Mouse (Mus musculus): ENCODE results near the gene Ddah1. TPM values are rescaled to one million over a fixed set of nuclear protein-coding genes. Genes with fewer than 3 reads are reported as not detected.

Gene Ddah1
- polyA plus RNA-seq, 1 experiment from 2014 or later: 135 TPM

- H3K27ac ChIP-seq: no peak overlapping the region
- no peaks in the 10 kb centered on the region for H3K36me3 ChIP-seq (replicated peaks)
- WGBS: 95% methylated on average over 9 of the region's 9 CpGs
- ATAC-seq (replicated peaks): no peak
- no peaks in the 10 kb centered on the region for H3K9me3 ChIP-seq
- H3K27me3 ChIP-seq (replicated peaks): no peaks in the 10 kb centered on the region
- H3K4me1 ChIP-seq: no peaks in the 10 kb centered on the region; the same call in 1 of the 2 replicates
- H3K4me2 ChIP-seq: no peak overlapping the region
- H3K9ac ChIP-seq: no peak overlapping the region
- H3K4me3 ChIP-seq: no peak overlapping the region
These were observed 14.9 kb downstream of the Ddah1 start for GRCm38 (mm10) chr3:145773384-145773783.

DNA sequence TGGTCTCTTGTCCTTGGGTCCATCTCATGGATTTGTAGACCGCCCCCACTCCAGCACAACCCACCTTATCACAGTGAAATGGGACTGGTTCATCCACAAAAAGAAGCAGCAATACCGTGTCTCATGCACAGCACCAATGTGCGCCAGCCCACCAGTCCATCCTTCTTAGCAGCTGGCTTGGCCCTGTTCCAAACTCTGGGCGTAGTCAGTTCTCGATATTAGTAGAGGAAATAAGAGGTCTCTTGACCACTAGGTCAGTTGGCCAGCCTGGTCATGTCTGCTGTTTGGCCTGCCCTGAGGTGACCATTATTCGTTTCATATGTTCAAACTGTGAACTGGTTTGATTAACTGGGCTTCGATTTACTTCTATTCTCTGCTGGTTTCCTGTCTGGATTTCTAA lies 15.9 kb downstream of the Ddah1 start:
- no peak overlapping the region for H3K27ac ChIP-seq
- no peak overlapping the region for H3K4me2 ChIP-seq
- no peak overlapping the region for H3K9ac ChIP-seq
- no peak overlapping the region for H3K4me3 ChIP-seq
- no peaks in the 10 kb centered on the region for H3K36me3 ChIP-seq (replicated peaks)
- H3K27me3 ChIP-seq (replicated peaks): no peaks in the 10 kb centered on the region
- 94% methylated on average over 7 of the region's 7 CpGs for WGBS
- no peaks in the 10 kb centered on the region; the same call in 1 of the 2 replicates for H3K4me1 ChIP-seq
- no peaks in the 10 kb centered on the region for H3K9me3 ChIP-seq
- no peak for ATAC-seq (replicated peaks)

DNA sequence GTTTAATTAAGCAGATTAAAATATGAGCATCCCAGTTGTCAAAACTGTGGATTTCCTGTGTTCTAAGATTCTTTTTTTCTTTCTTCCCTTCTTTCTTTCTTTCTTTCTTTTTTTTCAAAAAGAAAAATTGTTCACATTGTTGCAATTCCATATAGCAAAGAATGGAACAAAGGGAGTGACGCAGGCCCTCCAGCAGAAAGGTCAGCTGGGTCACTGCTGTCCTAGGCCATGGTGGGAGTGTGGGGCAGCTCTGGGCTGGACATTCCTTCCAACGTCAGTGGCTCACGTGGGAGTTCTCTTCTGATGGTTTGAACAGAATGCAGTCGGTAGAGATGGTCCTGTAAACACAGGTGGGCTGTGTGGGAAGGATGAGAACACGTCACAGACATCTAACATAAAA lies 16.8 kb downstream of the Ddah1 start:
- no peak overlapping the region for H3K9ac ChIP-seq
- no peak overlapping the region for H3K4me2 ChIP-seq
- 38% methylated on average over 5 of the region's 5 CpGs for WGBS
- H3K27ac ChIP-seq: no peak overlapping the region
- no peaks in the 10 kb centered on the region for H3K9me3 ChIP-seq
- H3K27me3 ChIP-seq (replicated peaks): no peaks in the 10 kb centered on the region
- H3K4me1 ChIP-seq: no peaks in the 10 kb centered on the region; the same call in 1 of the 2 replicates
- no peak for ATAC-seq (replicated peaks)
- no peaks in the 10 kb centered on the region for H3K36me3 ChIP-seq (replicated peaks)
- no peak overlapping the region for H3K4me3 ChIP-seq

- H3K9ac ChIP-seq: no peak overlapping the region
- no peak overlapping the region for H3K4me3 ChIP-seq
- no peak overlapping the region for H3K4me2 ChIP-seq
- H3K27me3 ChIP-seq (replicated peaks): no peaks in the 10 kb centered on the region
- 87% methylated on average over 5 of the region's 5 CpGs for WGBS
- no peaks in the 10 kb centered on the region for H3K4me1 ChIP-seq
- H3K9me3 ChIP-seq: no peaks in the 10 kb centered on the region
- ATAC-seq (replicated peaks): no peak
- no peak overlapping the region for H3K27ac ChIP-seq
- H3K36me3 ChIP-seq (replicated peaks): no peaks in the 10 kb centered on the region
These were observed 17.4 kb downstream of the Ddah1 start for GRCm38 (mm10) chr3:145775862-145776261.

GRCm38 (mm10) chr3:145777006-145777405 lies 18.5 kb downstream of the Ddah1 start:
- Histone ChIP-seq H3K9me3 (no peaks in the 10 kb centered on the region), H3K4me2 (no peak overlapping the region), H3K4me3 (no peak overlapping the region), H3K4me1 (no peaks in the 10 kb centered on the region), H3K27me3 (replicated peaks) (no peaks in the 10 kb centered on the region), H3K9ac (no peak overlapping the region), H3K27ac (no peak overlapping the region), H3K36me3 (replicated peaks) (no peaks in the 10 kb centered on the region)
- no peak for ATAC-seq (replicated peaks)
- 93% methylated on average over 15 of the region's 15 CpGs for WGBS

DNA sequence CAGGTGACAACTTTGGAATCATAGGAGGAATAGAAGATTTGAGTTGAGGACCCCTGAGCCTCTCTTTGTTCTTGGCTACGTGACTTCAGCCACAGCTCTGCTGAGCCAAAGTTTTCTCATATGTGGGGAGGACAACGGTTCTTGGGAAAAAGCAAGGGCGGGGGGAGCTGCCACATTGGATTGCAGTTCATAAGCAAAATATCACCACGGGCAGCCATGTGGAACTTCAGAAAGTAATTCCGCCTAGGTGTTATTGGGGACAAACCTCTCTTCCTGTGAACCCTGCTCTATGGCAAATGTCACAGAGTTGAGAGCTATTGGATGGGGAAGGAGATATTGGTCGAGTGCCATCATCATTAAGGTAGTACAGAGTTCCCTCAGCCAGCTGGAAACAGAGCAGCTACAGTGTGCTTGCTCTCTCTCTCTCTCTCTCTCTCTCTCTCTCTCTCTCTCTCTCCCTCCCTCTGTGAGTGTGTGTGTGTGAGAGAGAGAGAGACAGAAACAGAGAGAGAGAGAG lies 20.0 kb downstream of the Ddah1 start:
- H3K4me3 ChIP-seq: no peak overlapping the region
- H3K4me1 ChIP-seq: no peaks in the 10 kb centered on the region
- no peaks in the 10 kb centered on the region for H3K36me3 ChIP-seq (replicated peaks)
- no peak overlapping the region for H3K27ac ChIP-seq
- WGBS: 85% methylated on average over 6 of the region's 6 CpGs
- H3K4me2 ChIP-seq: no peak overlapping the region
- H3K27me3 ChIP-seq (replicated peaks): no peaks in the 10 kb centered on the region
- no peak for ATAC-seq (replicated peaks)
- no peak overlapping the region for H3K9ac ChIP-seq
- no peaks in the 10 kb centered on the region for H3K9me3 ChIP-seq

- H3K4me2 ChIP-seq: no peak overlapping the region
- no peak overlapping the region for H3K4me3 ChIP-seq
- 68% methylated on average over 5 of the region's 5 CpGs for WGBS
- no peaks in the 10 kb centered on the region for H3K9me3 ChIP-seq
- no peaks in the 10 kb centered on the region for H3K27me3 ChIP-seq (replicated peaks)
- no peaks in the 10 kb centered on the region for H3K4me1 ChIP-seq
- no peaks in the 10 kb centered on the region for H3K36me3 ChIP-seq (replicated peaks)
- H3K9ac ChIP-seq: no peak overlapping the region
- no peak overlapping the region for H3K27ac ChIP-seq
- no peak for ATAC-seq (replicated peaks)
These were observed 21.0 kb downstream of the Ddah1 start for GRCm38 (mm10) chr3:145779279-145779973.

DNA sequence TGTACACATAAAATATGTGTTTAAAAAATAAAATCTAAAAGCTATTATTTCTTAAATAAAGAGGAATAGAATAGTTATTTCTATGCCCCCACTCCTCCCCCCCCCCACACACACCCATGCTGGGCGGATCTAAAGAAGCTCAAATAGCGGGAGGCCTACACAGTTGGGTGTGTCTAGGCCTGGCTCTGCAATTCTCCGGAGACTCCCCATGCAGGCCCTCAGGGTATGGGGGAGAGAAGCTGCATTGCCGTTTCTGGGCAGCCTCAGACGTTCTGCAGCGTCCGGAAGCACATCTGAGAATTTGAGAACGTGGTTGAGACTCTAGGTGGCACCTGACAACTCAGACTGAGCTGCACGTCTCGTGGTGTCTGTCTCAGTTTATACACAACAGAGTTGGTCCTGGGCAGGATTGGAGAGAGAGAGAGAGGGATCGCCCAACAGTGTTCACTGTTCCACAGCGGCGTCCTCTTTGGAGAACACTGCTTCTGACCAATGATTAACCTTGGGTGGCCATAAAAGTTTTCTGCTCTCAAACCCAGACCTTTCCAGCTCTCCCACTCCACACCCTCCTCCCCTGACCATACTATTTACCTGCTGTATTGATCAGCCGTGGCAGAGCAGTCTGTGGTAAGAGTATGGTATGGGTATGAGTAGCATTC lies 22.4 kb downstream of the Ddah1 start:
- Histone ChIP-seq H3K4me2 (no peak overlapping the region), H3K36me3 (replicated peaks) (no peaks in the 10 kb centered on the region), H3K9ac (no peak overlapping the region), H3K27me3 (replicated peaks) (no peaks in the 10 kb centered on the region), H3K4me1 (no peaks in the 10 kb centered on the region), H3K9me3 (no peaks in the 10 kb centered on the region), H3K27ac (no peak overlapping the region), H3K4me3 (no peak overlapping the region)
- 72% methylated on average over 14 of the region's 14 CpGs for WGBS
- no peak for ATAC-seq (replicated peaks)

- 72% methylated on average over 7 of the region's 7 CpGs for WGBS
- no peak overlapping the region for H3K9ac ChIP-seq
These were observed 26.8 kb downstream of the Ddah1 start for GRCm38 (mm10) chr3:145785244-145785643.

GRCm38 (mm10) chr3:145787303-145787702 lies 28.8 kb downstream of the Ddah1 start:
- Histone ChIP-seq H3K36me3 (replicated peaks) (no peaks in the 10 kb centered on the region), H3K27ac (no peak overlapping the region), H3K4me2 (no peak overlapping the region), H3K9me3 (no peaks in the 10 kb centered on the region), H3K4me3 (no peak overlapping the region), H3K4me1 (no peaks in the 10 kb centered on the region), H3K9ac (no peak overlapping the region), H3K27me3 (replicated peaks) (no peaks in the 10 kb centered on the region)
- WGBS: 88% methylated on average over 9 of the region's 9 CpGs
- no peak for ATAC-seq (replicated peaks)

More at GRCm38 (mm10) chr3:145785244-145785643, 26.8 kb downstream of the Ddah1 start:
- H3K4me3 ChIP-seq: no peak overlapping the region
- no peak overlapping the region for H3K27ac ChIP-seq
- H3K9me3 ChIP-seq: no peaks in the 10 kb centered on the region
- ATAC-seq (replicated peaks): no peak
- H3K27me3 ChIP-seq (replicated peaks): no peaks in the 10 kb centered on the region
- no peaks in the 10 kb centered on the region for H3K4me1 ChIP-seq
- no peaks in the 10 kb centered on the region for H3K36me3 ChIP-seq (replicated peaks)
- H3K4me2 ChIP-seq: no peak overlapping the region

DNA sequence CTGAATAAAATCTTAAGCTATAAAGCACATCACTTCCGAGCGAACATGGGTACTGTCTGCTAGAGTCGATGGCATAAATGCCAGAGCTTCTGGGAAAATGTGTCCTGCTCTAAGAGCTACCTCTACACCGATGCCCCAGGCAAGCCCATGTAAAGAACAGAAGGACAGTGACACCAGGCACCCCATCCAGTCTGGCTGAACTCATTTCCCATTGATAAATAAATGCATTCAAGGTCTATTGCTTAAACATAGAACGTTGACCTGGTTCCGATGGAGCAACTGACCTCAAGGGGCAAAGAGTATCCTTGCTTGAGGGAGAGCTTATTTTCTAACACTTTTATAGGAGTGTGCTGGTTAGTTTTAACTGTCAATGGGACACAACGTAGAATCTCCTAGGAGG lies 30.6 kb downstream of the Ddah1 start:
- 92% methylated on average over 7 of the region's 7 CpGs for WGBS
- no peak for ATAC-seq (replicated peaks)
- H3K4me1 ChIP-seq: no peaks in the 10 kb centered on the region
- no peak overlapping the region for H3K4me3 ChIP-seq
- H3K27me3 ChIP-seq (replicated peaks): no peaks in the 10 kb centered on the region
- H3K9me3 ChIP-seq: no peaks in the 10 kb centered on the region
- no peak overlapping the region for H3K27ac ChIP-seq
- H3K36me3 ChIP-seq (replicated peaks): no peaks in the 10 kb centered on the region
- no peak overlapping the region for H3K9ac ChIP-seq
- no peak overlapping the region for H3K4me2 ChIP-seq

GRCm38 (mm10) chr3:145790233-145790632 lies 31.8 kb downstream of the Ddah1 start:
- Histone ChIP-seq H3K9me3 (no peaks in the 10 kb centered on the region), H3K9ac (no peak overlapping the region), H3K4me2 (no peak overlapping the region), H3K4me3 (no peak overlapping the region), H3K27ac (no peak overlapping the region), H3K36me3 (replicated peaks) (no peaks in the 10 kb centered on the region), H3K4me1 (no peaks in the 10 kb centered on the region), H3K27me3 (replicated peaks) (no peaks in the 10 kb centered on the region)
- 91% methylated on average over 3 of the region's 3 CpGs for WGBS
- ATAC-seq (replicated peaks): 0 out of 2 replicates have a peak, but pooled peaks have one; percentile 11

GRCm38 (mm10) chr3:145790709-145791108 lies 32.2 kb downstream of the Ddah1 start:
- Histone ChIP-seq H3K9ac (no peak overlapping the region), H3K27ac (no peak overlapping the region), H3K27me3 (replicated peaks) (no peaks in the 10 kb centered on the region), H3K36me3 (replicated peaks) (no peaks in the 10 kb centered on the region), H3K4me1 (no peaks in the 10 kb centered on the region), H3K4me2 (no peak overlapping the region), H3K4me3 (no peak overlapping the region), H3K9me3 (no peaks in the 10 kb centered on the region)
- peak; percentile 34; the same call in 1 of the 2 replicates for ATAC-seq (replicated peaks)
- WGBS: 78% methylated on average over 4 of the region's 4 CpGs
